Mouse (Mus musculus) MEL (cell line): ENCODE measurements at regions not wholly inside any gene's neighbourhood (a gene's known extent, or its start where the extent isn't known, plus 50 kb on each side); places are given as distances from the start of the nearest gene placed in this dataset.

ENCODE experiments used
- DNase-seq: peaks from one replicate; pipeline ENCODE4 v3.0.0; 2011; ENCODE audit warnings: low read depth, low spot score
- H3K27ac ChIP-seq: 2 replicates; pipeline ENCODE4 v1.5.1; 2012; ENCODE audit warnings: low read depth, mild to moderate bottlenecking, control low read depth, low read length, moderate library complexity; ENCODE audit not compliant: control insufficient read depth
- H3K27me3 ChIP-seq, 2 experiments: fragments of 150-350 bp in 1 of 2; sonication (generic) in 1 of 2; 2 replicates each; pipeline ENCODE4 v1.6.1; 2012; ENCODE audit warnings: low read length in 2 of 2, mild to moderate bottlenecking in 2 of 2, improper control_type of control experiment in 1 of 2, moderate library complexity in 1 of 2; ENCODE audit not compliant: insufficient read depth in 2 of 2, control insufficient read depth in 1 of 2
- H3K36me3 ChIP-seq, 2 experiments: 2 replicates each; pipeline ENCODE4 v1.6.1; 2012 to 2014; ENCODE audit warnings: low read length in 2 of 2, improper control_type of control experiment in 1 of 2, inconsistent platforms in 1 of 2, mild to moderate bottlenecking in 1 of 2; ENCODE audit not compliant: insufficient read depth in 2 of 2, control insufficient read depth in 1 of 2
- H3K4me1 ChIP-seq, 2 experiments: fragments of 150-350 bp in 1 of 2; sonication (generic) in 1 of 2; 2 replicates each; pipeline ENCODE4 v1.6.1; 2012; ENCODE audit warnings: low read length in 2 of 2, improper control_type of control experiment in 1 of 2, mild to moderate bottlenecking in 1 of 2; ENCODE audit not compliant: insufficient read depth in 2 of 2, control insufficient read depth in 1 of 2
- H3K4me3 ChIP-seq, 2 experiments: fragments of 150-350 bp in 1 of 2; sonication (generic) in 1 of 2; 2 replicates each; pipeline ENCODE4 v1.5.1; 2012; ENCODE audit warnings: low read depth in 2 of 2, low read length in 2 of 2, mild to moderate bottlenecking in 2 of 2, moderate library complexity in 2 of 2, control low read depth in 1 of 2, improper control_type of control experiment in 1 of 2; ENCODE audit not compliant: control insufficient read depth in 1 of 2, insufficient read depth in 1 of 2
- H3K79me2 ChIP-seq: 2 replicates; pipeline ENCODE4 v1.6.1; 2012; ENCODE audit warnings: mild to moderate bottlenecking, low read length, moderate library complexity; ENCODE audit not compliant: control insufficient read depth, poor library complexity, insufficient read depth
- H3K9ac ChIP-seq: 2 replicates; pipeline ENCODE4 v1.6.1; 2012; ENCODE audit warnings: low read depth, mild to moderate bottlenecking, control low read depth, low read length, moderate library complexity; ENCODE audit not compliant: control insufficient read depth, poor library complexity, severe bottlenecking
- H3K9me3 ChIP-seq: fragments of 150-350 bp; sonication (generic); replicated peaks from 2 replicates; pipeline ENCODE4 v1.6.1; 2012; ENCODE audit warnings: mild to moderate bottlenecking, low read length, improper control_type of control experiment, moderate library complexity; ENCODE audit not compliant: insufficient read depth
- BHLHE40 ChIP-seq: IDR thresholded peaks from 2 replicates; pipeline ENCODE4 v1.6.1; 2012; ENCODE audit warnings: low read depth, mild to moderate bottlenecking, inconsistent platforms, low read length, improper control_type of control experiment, borderline replicate concordance
- CHD1 ChIP-seq: IDR thresholded peaks from 2 replicates; pipeline ENCODE4 v1.6.1; 2012; ENCODE audit warnings: low read depth, mild to moderate bottlenecking, inconsistent platforms, low read length, improper control_type of control experiment
- CHD2 ChIP-seq: IDR thresholded peaks from 2 replicates; pipeline ENCODE4 v1.6.1; 2011; ENCODE audit warnings: low read length, improper control_type of control experiment
- CTCF ChIP-seq, 3 experiments: IDR thresholded peaks in 2 of 3; conservative IDR thresholded peaks in 1 of 3; 2 replicates each; pipeline ENCODE4 v1.5.1; 2011 to 2012; ENCODE audit warnings: low read length in 3 of 3, low read depth in 2 of 3, mild to moderate bottlenecking in 2 of 3, improper control_type of control experiment in 1 of 3, inconsistent platforms in 1 of 3, mixed read lengths in 1 of 3, moderate library complexity in 1 of 3; ENCODE audit not compliant: control insufficient read depth in 1 of 3, insufficient read depth in 1 of 3, poor library complexity in 1 of 3, severe bottlenecking in 1 of 3
- E2F4 ChIP-seq: IDR thresholded peaks from 2 replicates; pipeline ENCODE4 v1.6.1; 2011; ENCODE audit warnings: low read depth, low read length, improper control_type of control experiment, borderline replicate concordance
- EP300 ChIP-seq, 2 experiments: IDR thresholded peaks; 2 replicates each; pipeline ENCODE4 v1.6.1; 2011; ENCODE audit warnings: improper control_type of control experiment in 2 of 2, low read length in 2 of 2, low read depth in 1 of 2, mild to moderate bottlenecking in 1 of 2
- GABPA ChIP-seq: IDR thresholded peaks from 2 replicates; pipeline ENCODE4 v1.6.1; 2012; ENCODE audit warnings: low read depth, mild to moderate bottlenecking, inconsistent platforms, low read length, improper control_type of control experiment, moderate library complexity
- GATA1 ChIP-seq: IDR thresholded peaks from 2 replicates; pipeline ENCODE4 v1.6.1; 2011; ENCODE audit warnings: low read depth, low read length, improper control_type of control experiment
- JUND ChIP-seq: IDR thresholded peaks from 2 replicates; pipeline ENCODE4 v1.6.1; 2011; ENCODE audit warnings: low read depth, mild to moderate bottlenecking, improper control_type of control experiment, low read length
- MEF2A ChIP-seq: IDR thresholded peaks from 2 replicates; pipeline ENCODE4 v1.6.1; 2014; ENCODE audit warnings: low read depth, mild to moderate bottlenecking, inconsistent platforms, low read length, improper control_type of control experiment; ENCODE audit not compliant: poor library complexity, insufficient replicate concordance, severe bottlenecking; ENCODE audit errors: extremely low read depth
- POLR2AphosphoS2 ChIP-seq: IDR thresholded peaks from 2 replicates; pipeline ENCODE4 v1.6.1; 2011; ENCODE audit warnings: low read length, improper control_type of control experiment
- RAD21 ChIP-seq: IDR thresholded peaks from 2 replicates; pipeline ENCODE4 v1.6.1; 2011; ENCODE audit warnings: mild to moderate bottlenecking, low read depth, low read length, improper control_type of control experiment
- SIN3A ChIP-seq: IDR thresholded peaks from 2 replicates; pipeline ENCODE4 v1.6.1; 2012; ENCODE audit warnings: low read length, improper control_type of control experiment, inconsistent platforms
- SMC3 ChIP-seq: IDR thresholded peaks from 2 replicates; pipeline ENCODE4 v1.6.1; 2011; ENCODE audit warnings: low read depth, low read length, improper control_type of control experiment
- TAL1 ChIP-seq: IDR thresholded peaks from 2 replicates; pipeline ENCODE4 v1.6.1; 2012; ENCODE audit warnings: mild to moderate bottlenecking, inconsistent platforms, low read length, moderate library complexity, mixed read lengths
- UBTF ChIP-seq: IDR thresholded peaks from 2 replicates; pipeline ENCODE4 v1.6.1; 2012; ENCODE audit warnings: low read depth, mild to moderate bottlenecking, inconsistent platforms, low read length, improper control_type of control experiment, moderate library complexity, borderline replicate concordance; ENCODE audit not compliant: insufficient read depth
- USF1 ChIP-seq: IDR thresholded peaks from 2 replicates; pipeline ENCODE4 v1.6.1; 2014; ENCODE audit warnings: low read depth, mild to moderate bottlenecking, inconsistent platforms, low read length, improper control_type of control experiment, moderate library complexity
- ZC3H11A ChIP-seq: IDR thresholded peaks from 2 replicates; pipeline ENCODE4 v1.6.1; 2012; ENCODE audit warnings: low read depth, mild to moderate bottlenecking, inconsistent platforms, low read length, improper control_type of control experiment
- ZKSCAN1 ChIP-seq: IDR thresholded peaks from 2 replicates; pipeline ENCODE4 v1.6.1; 2012; ENCODE audit warnings: low read depth, mild to moderate bottlenecking, inconsistent platforms, low read length, improper control_type of control experiment, moderate library complexity
- ZMIZ1 ChIP-seq: IDR thresholded peaks from 2 replicates; pipeline ENCODE4 v1.6.1; 2012; ENCODE audit warnings: low read depth, mild to moderate bottlenecking, inconsistent platforms, low read length, improper control_type of control experiment, moderate library complexity
- ZNF384 ChIP-seq: IDR thresholded peaks from 2 replicates; pipeline ENCODE4 v1.6.1; 2012; ENCODE audit warnings: low read depth, mild to moderate bottlenecking, inconsistent platforms, low read length, improper control_type of control experiment

GRCm38 (mm10) chr2:8729306-8729705 is 1151.7 kb upstream of the 4930412O13Rik start:
- no peak overlapping the region for H3K9ac ChIP-seq
- TF ChIP-seq CHD2: no peak
- no peak for TF ChIP-seq MEF2A
- TF ChIP-seq CHD1: no peak
- TF ChIP-seq BHLHE40: no peak
- no peak for TF ChIP-seq UBTF
- TF ChIP-seq ZKSCAN1: no peak
- TF ChIP-seq ZMIZ1: no peak
- TF ChIP-seq SIN3A: no peak
- no peak for TF ChIP-seq GATA1
- TF ChIP-seq JUND: no peak
- TF ChIP-seq ZNF384: no peak
- TF ChIP-seq POLR2AphosphoS2: no peak
- TF ChIP-seq GABPA: no peak
- no peak for TF ChIP-seq EP300 (IDR thresholded peaks at IDR 0.05; ENCODE audit: low read depth in 1 of 2, low read length in 2 of 2)
- TF ChIP-seq RAD21: no peak
- TF ChIP-seq E2F4: no peak
- no peak for TF ChIP-seq USF1
- no peaks in the 10 kb centered on the region for H3K36me3 ChIP-seq
- DNase-seq: no peak
- H3K9me3 ChIP-seq: no peaks in the 10 kb centered on the region
- H3K27me3 ChIP-seq: peaks cover 0 to 2% of the 10 kb centered on the region in 2 experiments; a peak in 1 of 4 replicates
- no peak overlapping the region for H3K4me3 ChIP-seq
- H3K4me1 ChIP-seq: no peaks in the 10 kb centered on the region
- H3K79me2 ChIP-seq: no peaks in the 10 kb centered on the region
- H3K27ac ChIP-seq: no peak overlapping the region

DNA sequence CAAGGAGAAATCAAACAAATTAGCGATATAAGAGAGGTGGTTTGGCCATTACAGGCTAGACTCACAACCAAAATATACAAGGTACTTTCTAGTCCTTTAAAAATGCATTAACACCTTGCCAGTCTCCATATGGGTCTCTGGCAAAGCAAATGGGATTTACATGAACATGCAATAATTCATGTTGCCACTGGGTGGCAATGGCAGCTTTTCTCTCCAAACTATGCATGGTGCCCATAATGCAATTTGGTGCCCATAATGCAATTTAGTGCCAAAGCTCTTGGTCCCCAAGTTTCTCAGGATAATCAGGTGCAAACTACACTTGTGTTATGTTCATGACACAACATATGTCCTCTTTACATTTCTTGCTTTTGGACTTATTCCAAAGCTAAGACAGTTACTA is 1126.9 kb upstream of the 4930412O13Rik start:
- TF ChIP-seq CTCF (IDR thresholded peaks at IDR 0.05 in 2 of 3, conservative IDR thresholded peaks at IDR 0.05 in 1 of 3; ENCODE audit: control insufficient read depth in 1 of 3, insufficient read depth in 1 of 3, low read depth in 2 of 3, low read length in 3 of 3, poor library complexity in 1 of 3, severe bottlenecking in 1 of 3) (peak; percentile 46 to 79 (median 51)), TAL1 (no peak), RAD21 (peak; percentile 84), ZC3H11A (peak; percentile 65), SMC3 (peak; percentile 86)
- TF ChIP-seq, all 39 proteins: peak for 4
- H3K79me2 ChIP-seq: no peaks in the 10 kb centered on the region
- no peak overlapping the region for H3K4me3 ChIP-seq
- H3K36me3 ChIP-seq: no peaks in the 10 kb centered on the region
- no peak overlapping the region for H3K27ac ChIP-seq
- H3K9me3 ChIP-seq: no peaks in the 10 kb centered on the region
- DNase-seq: peak; percentile 54
- no peaks in the 10 kb centered on the region; a peak in 1 of 4 replicates for H3K27me3 ChIP-seq
- H3K4me1 ChIP-seq: no peaks in the 10 kb centered on the region
- H3K9ac ChIP-seq: no peak overlapping the region
